Comparison of ENCODE assay signal across 24 mouse cellular contexts in genomic region chr2:64955441-64955840, GRCm38 (mm10).
DNase-seq lines count a peak whose midpoint lies in the region; TF ChIP-seq lines count a peak whose summit lies in the region.
"Had no signal": no experiment of that assay in that cellular context is flagged by ENCODE, and none has a peak within 500 bp of the region (broad histone marks: within the 10 kb centered on the region; RNA-seq: fewer than 3 reads in every experiment).

No protein-coding gene starts in this region.

- peak; percentile 65 to 71 for DNase-seq in adrenal gland, adult (ENCODE audit: inconsistent age in 2 of 2, low spot score in 1 of 2)
- DNase-seq in adrenal gland, postnatal 10 days: no peak
- DNase-seq in adrenal gland, postnatal 14 days: peak; percentile 14
- no peak for DNase-seq in adrenal gland, postnatal 25 days
- DNase-seq in layer of hippocampus, adult 2 months (ENCODE audit: low spot score in 2 of 2): no peak
- DNase-seq in layer of hippocampus, postnatal 14 days (ENCODE audit: low spot score in 2 of 2): no peak
- DNase-seq in adrenal gland, postnatal 36 days: peak; percentile 11 to 30
- DNase-seq: cerebellum, adult 11-12 months; cerebellum, adult 8-10 months; cerebellum, postnatal 10 days; cerebellum, postnatal 36 days; embryo, embryonic 11 days; gastrocnemius, postnatal 25 days; heart, adult 2 months; heart, postnatal 4 days had no signal

- no peak for TF ChIP-seq CTCF in layer of hippocampus, adult 2 months (conservative IDR thresholded peaks at IDR 0.05)

- H3K4me3 ChIP-seq in layer of hippocampus, adult 2 months: no peak overlapping the region
- H3K4me3 ChIP-seq: embryonic facial prominence, embryonic 10.5 days; embryonic facial prominence, embryonic 13.5 days; erythroblast, embryonic 14.5 days; forebrain, embryonic 12.5 days; forebrain, embryonic 15.5 days; heart, adult 2 months; heart, embryonic 10.5 days; heart, embryonic 13.5 days had no signal

- peak overlapping the region; percentile 57 for H3K27ac ChIP-seq in layer of hippocampus, adult 2 months
- H3K27ac ChIP-seq: embryonic facial prominence, embryonic 10.5 days; embryonic facial prominence, embryonic 13.5 days; forebrain, embryonic 12.5 days; forebrain, embryonic 15.5 days; heart, adult 2 months; heart, embryonic 10.5 days; heart, embryonic 13.5 days; hindbrain, embryonic 14.5 days; hindbrain, postnatal 0 days had no signal

Comparison
In these comparisons a context has a peak if more than half of its experiments do, and no peak if none do; other contexts are left out.
1. DNase-seq: peak in adrenal gland, adult (2 of 2), adrenal gland, postnatal 14 days (single experiment) and adrenal gland, postnatal 36 days (2 of 2); none in adrenal gland, postnatal 10 days (single experiment), adrenal gland, postnatal 25 days (single experiment), layer of hippocampus, adult 2 months (0 of 2) and layer of hippocampus, postnatal 14 days (0 of 2).